Mouse (Mus musculus) kidney, postnatal 14 days (tissue): ENCODE measurements around the gene Stap1.

Source experiments
- DNase-seq: peaks from one replicate; pipeline ENCODE4 v3.0.0; 2022; ENCODE audit warnings: mixed read lengths

The Stap1 gene

DNA sequence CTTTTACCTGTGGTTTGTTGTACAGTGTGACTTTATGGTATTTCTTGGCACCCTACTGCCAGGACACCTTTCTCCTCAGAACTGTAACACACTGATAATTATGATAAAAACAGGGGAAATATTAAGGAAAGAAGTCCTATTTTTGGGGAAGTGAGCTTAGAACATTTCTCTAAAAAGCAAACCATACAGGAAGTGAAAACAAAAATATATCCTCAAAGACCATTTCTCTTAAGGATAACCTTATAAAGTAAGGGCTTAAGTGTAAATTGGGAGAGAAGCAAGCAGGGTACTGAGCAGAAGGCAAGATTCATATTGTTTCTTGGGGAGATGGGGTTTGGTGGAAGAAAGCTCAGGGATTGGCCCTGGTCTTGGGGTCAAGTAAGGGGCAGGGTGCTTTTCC is 58.3 kb downstream of the Stap1 start:
- DNase-seq, result no peak
